Mouse (Mus musculus) heart, embryonic 13.5 days (tissue): Measurements from ENCODE around the gene Bloc1s2. TPM values are rescaled to one million over a fixed set of nuclear protein-coding genes. Genes with fewer than 3 reads are reported as not detected.

ENCODE experiments used
- ATAC-seq: fragments of 200-750 bp; cut with Nextera tagmentation; 2 replicates; pipeline ENCODE4 v1.8.0; 2017; ENCODE audit warnings: moderate TSS enrichment; ENCODE audit not compliant: insufficient number of reproducible peaks, low FRiP score, low TSS enrichment; ENCODE audit errors: extremely low read depth
- H3K27ac ChIP-seq: fragments of 300-500 bp; sonication (generic); replicated peaks from 2 replicates; pipeline ENCODE4 v1.5.1; 2015; ENCODE audit warnings: moderate library complexity, mild to moderate bottlenecking, inconsistent platforms
- H3K27me3 ChIP-seq: fragments of 300-500 bp; sonication (generic); replicated peaks from 2 replicates; pipeline ENCODE4 v1.6.1; 2015; ENCODE audit warnings: mild to moderate bottlenecking, inconsistent platforms
- H3K36me3 ChIP-seq: fragments of 300-500 bp; sonication (generic); 2 replicates; pipeline ENCODE4 v1.6.1; 2015; ENCODE audit warnings: mild to moderate bottlenecking, inconsistent platforms
- H3K4me1 ChIP-seq: fragments of 300-500 bp; sonication (generic); 2 replicates; pipeline ENCODE4 v1.6.1; 2015; ENCODE audit warnings: inconsistent platforms
- H3K4me2 ChIP-seq: fragments of 300-500 bp; sonication (generic); 2 replicates; pipeline ENCODE4 v1.6.1; 2015; ENCODE audit warnings: inconsistent platforms, mild to moderate bottlenecking, moderate library complexity
- H3K4me3 ChIP-seq: fragments of 300-500 bp; sonication (generic); 2 replicates; pipeline ENCODE4 v1.5.1; 2015; ENCODE audit warnings: moderate library complexity, mild to moderate bottlenecking, inconsistent platforms
- H3K9ac ChIP-seq: fragments of 300-500 bp; sonication (generic); 2 replicates; pipeline ENCODE4 v1.6.1; 2015; ENCODE audit warnings: inconsistent platforms, mild to moderate bottlenecking, moderate library complexity
- H3K9me3 ChIP-seq: fragments of 300-500 bp; sonication (generic); 2 replicates; pipeline ENCODE4 v1.6.1; 2016; ENCODE audit warnings: inconsistent platforms
- WGBS: fragments of 180-500 bp; shearing (Covaris S2); methylation state at CpG from one replicate; pipeline ENCODE4 v1.1.7; 2015; ENCODE audit warnings: mixed read lengths; 5-methylcytosine and 5-hydroxymethylcytosine counted together
- polyA plus RNA-seq: library from polyadenylated mRNA; unstranded; fragments of >200 nt; fragmentation: Nextera tagmentation; extraction: Ambion mirVana; gene quantifications from 2 replicates; pipeline ENCODE4 v1.2.1, GENCODE M21; 2015

The Bloc1s2 gene
- polyA plus RNA-seq, 1 experiment from 2014 or later, result 56.0 TPM

GRCm38 (mm10) chr19:44153781-44154180 lies 7.5 kb upstream of the Bloc1s2 start:
- peaks cover 78% of the 10 kb centered on the region for H3K27me3 ChIP-seq
- H3K9ac ChIP-seq, result no peak overlapping the region
- no peak for ATAC-seq

GRCm38 (mm10) chr19:44148991-44149390 lies 2.7 kb upstream of the Bloc1s2 start:
- peaks cover 6% of the 10 kb centered on the region for H3K36me3 ChIP-seq
- H3K4me2 ChIP-seq, result no peak overlapping the region
- H3K9me3 ChIP-seq, result no peaks in the 10 kb centered on the region
- no peak overlapping the region for H3K9ac ChIP-seq
- no peak overlapping the region for H3K27ac ChIP-seq
- ATAC-seq, result no peak
- WGBS, result 61% methylated on average over 2 of the region's 2 CpGs
- peaks cover 10% of the 10 kb centered on the region for H3K4me1 ChIP-seq
- no peak overlapping the region for H3K4me3 ChIP-seq
- H3K27me3 ChIP-seq, result peaks cover 42% of the 10 kb centered on the region

More at GRCm38 (mm10) chr19:44153781-44154180, 7.5 kb upstream of the Bloc1s2 start:
- Histone ChIP-seq H3K4me2 (no peak overlapping the region), H3K4me3 (no peak overlapping the region), H3K9me3 (no peaks in the 10 kb centered on the region), H3K36me3 (no peaks in the 10 kb centered on the region), H3K27ac (no peak overlapping the region), H3K4me1 (no peaks in the 10 kb centered on the region)
- 65% methylated on average over 5 of the region's 5 CpGs for WGBS

- ATAC-seq, result no peak
- H3K27me3 ChIP-seq, result peaks cover 36% of the 10 kb centered on the region
- no peak overlapping the region for H3K4me2 ChIP-seq
- no peak overlapping the region for H3K4me3 ChIP-seq
- WGBS, result 24% methylated on average over 2 of the region's 2 CpGs
- no peak overlapping the region for H3K9ac ChIP-seq
- H3K4me1 ChIP-seq, result peaks cover 10% of the 10 kb centered on the region
- H3K9me3 ChIP-seq, result no peaks in the 10 kb centered on the region
- H3K27ac ChIP-seq, result no peak overlapping the region
- peaks cover 13% of the 10 kb centered on the region for H3K36me3 ChIP-seq
Measured at GRCm38 (mm10) chr19:44148345-44148744, 2.1 kb upstream of the Bloc1s2 start.

GRCm38 (mm10) chr19:44146951-44147350 lies 705 bp upstream of the Bloc1s2 start:
- no peaks in the 10 kb centered on the region for H3K9me3 ChIP-seq
- H3K27ac ChIP-seq, result no peak overlapping the region
- peaks cover 10% of the 10 kb centered on the region for H3K4me1 ChIP-seq
- WGBS, result 90% methylated on average over 8 of the region's 8 CpGs
- H3K36me3 ChIP-seq, result peaks cover 27% of the 10 kb centered on the region
- H3K4me2 ChIP-seq, result no peak overlapping the region
- no peak overlapping the region for H3K4me3 ChIP-seq
- ATAC-seq, result no peak
- H3K9ac ChIP-seq, result no peak overlapping the region
- peaks cover 25% of the 10 kb centered on the region for H3K27me3 ChIP-seq

- Histone ChIP-seq H3K9ac (peak overlapping the region; percentile 87), H3K9me3 (no peaks in the 10 kb centered on the region), H3K4me3 (peak overlapping the region; percentile 85), H3K4me2 (peak overlapping the region; percentile 87), H3K36me3 (peaks cover 31% of the 10 kb centered on the region), H3K27ac (no peak overlapping the region), H3K4me1 (peaks cover 10% of the 10 kb centered on the region), H3K27me3 (peaks cover 23% of the 10 kb centered on the region)
- no peak for ATAC-seq
- WGBS, result 65% methylated on average over 9 of the region's 9 CpGs
Measured at GRCm38 (mm10) chr19:44146568-44146879, 278 bp upstream of the Bloc1s2 start.

GRCm38 (mm10) chr19:44144366-44144765 lies 1.9 kb downstream of the Bloc1s2 start:
- Histone ChIP-seq H3K9me3 (no peaks in the 10 kb centered on the region), H3K4me2 (no peak overlapping the region), H3K27me3 (peaks cover 5% of the 10 kb centered on the region; the same call in 1 of the 2 replicates), H3K27ac (no peak overlapping the region), H3K4me1 (peaks cover 10% of the 10 kb centered on the region), H3K4me3 (no peak overlapping the region), H3K9ac (no peak overlapping the region), H3K36me3 (peaks cover 51% of the 10 kb centered on the region)
- WGBS, result 84% methylated on average over 9 of the region's 9 CpGs
- ATAC-seq, result no peak

- H3K4me1 ChIP-seq, result peaks cover 11% of the 10 kb centered on the region
- no peak overlapping the region for H3K9ac ChIP-seq
- peak overlapping the region; percentile 89 for H3K4me2 ChIP-seq
- no peaks in the 10 kb centered on the region for H3K27me3 ChIP-seq
- ATAC-seq, result no peak
- H3K9me3 ChIP-seq, result no peaks in the 10 kb centered on the region
- H3K27ac ChIP-seq, result peak overlapping the region; percentile 98; the same call in 1 of the 2 replicates
- peak overlapping the region; percentile 79 for H3K4me3 ChIP-seq
- WGBS, result 31% methylated on average over 7 of the region's 7 CpGs
- H3K36me3 ChIP-seq, result peaks cover 46% of the 10 kb centered on the region
Measured at GRCm38 (mm10) chr19:44135960-44136485, 10.2 kb downstream of the Bloc1s2 start.

- Histone ChIP-seq H3K9me3 (no peaks in the 10 kb centered on the region), H3K27me3 (no peaks in the 10 kb centered on the region), H3K4me2 (peak within 1 kb of the TSS; percentile 89), H3K9ac (peak within 1 kb of the TSS; percentile 89), H3K36me3 (peaks cover 48% of the 10 kb centered on the region), H3K27ac (peak within 1 kb of the TSS; percentile 98), H3K4me1 (peaks cover 11% of the 10 kb centered on the region), H3K4me3 (peak within 1 kb of the TSS; percentile 79)
- WGBS, result under 1% methylated on average over 45 of the region's 45 CpGs
- ATAC-seq, result peak; percentile 73
Measured at GRCm38 (mm10) chr19:44135072-44135959, 10.9 kb downstream of the Bloc1s2 start, which contains the start of gene Cwf19l1. Cwf19l1 (minus strand) TSS chr19:44135876.

GRCm38 (mm10) chr19:44132917-44133316 lies 13.3 kb downstream of the Bloc1s2 start:
- H3K9me3 ChIP-seq, result no peaks in the 10 kb centered on the region
- H3K36me3 ChIP-seq, result peaks cover 47% of the 10 kb centered on the region
- ATAC-seq, result no peak
- H3K9ac ChIP-seq, result no peak overlapping the region
- H3K4me2 ChIP-seq, result no peak overlapping the region
- peaks cover 11% of the 10 kb centered on the region for H3K4me1 ChIP-seq
- H3K4me3 ChIP-seq, result no peak overlapping the region
- H3K27ac ChIP-seq, result no peak overlapping the region
- WGBS, result 84% methylated on average over 5 of the region's 5 CpGs
- H3K27me3 ChIP-seq, result no peaks in the 10 kb centered on the region

- no peak for ATAC-seq
- no peaks in the 10 kb centered on the region for H3K9me3 ChIP-seq
Measured at GRCm38 (mm10) chr19:44128560-44128959, 17.7 kb downstream of the Bloc1s2 start.

GRCm38 (mm10) chr19:44127729-44128497 lies 18.3 kb downstream of the Bloc1s2 start:
- Histone ChIP-seq H3K36me3 (peaks cover 92% of the 10 kb centered on the region), H3K4me2 (no peak overlapping the region), H3K9me3 (no peaks in the 10 kb centered on the region), H3K9ac (no peak overlapping the region), H3K27ac (no peak overlapping the region), H3K4me3 (no peak overlapping the region), H3K27me3 (no peaks in the 10 kb centered on the region), H3K4me1 (no peaks in the 10 kb centered on the region)
- WGBS, result 88% methylated on average over 10 of the region's 10 CpGs
- no peak for ATAC-seq

More at GRCm38 (mm10) chr19:44128560-44128959, 17.7 kb downstream of the Bloc1s2 start:
- H3K4me1 ChIP-seq, result no peaks in the 10 kb centered on the region
- no peak overlapping the region for H3K4me2 ChIP-seq
- no peaks in the 10 kb centered on the region for H3K27me3 ChIP-seq
- no peak overlapping the region for H3K4me3 ChIP-seq
- H3K27ac ChIP-seq, result no peak overlapping the region
- peaks cover 86% of the 10 kb centered on the region for H3K36me3 ChIP-seq
- H3K9ac ChIP-seq, result no peak overlapping the region
- WGBS, result 92% methylated on average over 2 of the region's 2 CpGs
